Mouse (Mus musculus): ENCODE data around the gene Nipsnap2.

- TF ChIP-seq POLR2A (IDR thresholded peaks at IDR 0.05; ENCODE audit: borderline replicate concordance, low read depth, low read length) (no peak), CTCF (IDR thresholded peaks at IDR 0.05; ENCODE audit: low read depth, low read length) (no peak)
Measured at GRCm38 (mm10) chr5:129725774-129726392, 1.0 kb downstream of the Nipsnap2 start.

All from bone marrow macrophage, adult 2 months (primary cell).